Mouse (Mus musculus): ENCODE results near the gene Dnajb1. TPM values are rescaled to one million over a fixed set of nuclear protein-coding genes. Genes with fewer than 3 reads are reported as not detected.

Dnajb1 gene
- polyA plus RNA-seq, 1 experiment from 2014 or later = 26.1 TPM

DNA sequence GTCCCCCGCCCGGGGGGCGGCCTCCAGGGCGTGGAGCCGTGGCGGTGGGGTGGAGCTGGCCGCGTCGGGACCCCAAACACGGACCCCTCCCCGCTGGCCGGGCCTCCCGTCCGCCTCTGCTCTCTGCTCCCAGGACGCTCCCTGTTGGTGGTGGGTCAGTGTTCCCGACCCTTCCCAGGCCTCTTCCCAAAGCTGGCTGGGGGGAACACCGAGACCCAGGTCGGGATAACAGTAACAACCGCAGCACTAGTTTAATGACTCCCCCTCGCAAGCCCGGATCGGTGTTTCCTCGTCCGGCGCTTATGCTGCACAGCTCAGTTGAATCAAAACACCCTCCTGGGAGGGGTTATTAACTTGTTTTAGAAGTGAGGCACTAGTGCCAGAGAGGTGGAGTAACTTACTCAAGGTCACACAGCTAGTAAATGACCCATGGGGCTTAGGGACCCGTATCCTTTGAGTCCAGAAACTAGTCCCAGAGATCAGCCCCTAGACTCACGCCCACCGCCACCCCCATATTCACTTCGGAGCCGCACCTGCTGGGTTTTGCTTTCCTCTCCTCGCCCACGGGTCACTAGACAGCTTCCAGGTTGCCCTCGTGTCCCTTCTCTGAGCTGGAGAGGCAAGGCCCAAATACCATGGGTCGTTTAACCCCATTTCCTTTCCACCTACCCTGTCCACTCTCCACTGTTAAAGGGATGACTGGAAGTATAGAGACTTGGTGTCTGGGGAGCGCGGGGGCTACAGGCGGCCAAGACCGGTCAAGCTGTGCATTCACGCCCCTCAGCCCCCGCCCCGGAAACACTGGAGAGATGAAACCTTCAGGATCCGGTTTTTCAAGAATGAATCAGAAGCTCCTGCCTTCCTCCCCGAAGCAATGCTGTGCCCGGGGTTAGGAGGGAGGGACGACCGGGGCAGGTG, 45.0 kb downstream of the Dnajb1 start:
- Histone ChIP-seq H3K36me3 (ENCODE audit: control insufficient read depth, insufficient read depth) (no peaks in the 10 kb centered on the region), H3K4me1 (replicated peaks; ENCODE audit: control insufficient read depth, insufficient read depth, low read length) (no peaks in the 10 kb centered on the region), H3K27me3 (replicated peaks; ENCODE audit: control insufficient read depth, insufficient read depth, low read length) (no peaks in the 10 kb centered on the region), H3K4me2 (replicated peaks; ENCODE audit: low read depth) (peak overlapping the region; percentile 90), H3K27ac (ENCODE audit: low read depth, low read length) (peak overlapping the region; percentile 62; the same call in 1 of the 2 replicates), H3K4me3 (ENCODE audit: low read depth, low read length) (peak overlapping the region; percentile 98), H3K9ac (ENCODE audit: low read depth, low read length) (peak overlapping the region; percentile 73), H3K9me3 (ENCODE audit: control insufficient read depth) (no peaks in the 10 kb centered on the region)
- peak; percentile 14; the same call in 1 of the 2 replicates for ATAC-seq
- TF ChIP-seq CTCF (IDR thresholded peaks at IDR 0.05; ENCODE audit: low read depth) = 0 out of 2 replicates have a peak, but pooled peaks have one; percentile 2
- under 1% methylated on average over 45 of the region's 46 CpGs for WGBS

DNA sequence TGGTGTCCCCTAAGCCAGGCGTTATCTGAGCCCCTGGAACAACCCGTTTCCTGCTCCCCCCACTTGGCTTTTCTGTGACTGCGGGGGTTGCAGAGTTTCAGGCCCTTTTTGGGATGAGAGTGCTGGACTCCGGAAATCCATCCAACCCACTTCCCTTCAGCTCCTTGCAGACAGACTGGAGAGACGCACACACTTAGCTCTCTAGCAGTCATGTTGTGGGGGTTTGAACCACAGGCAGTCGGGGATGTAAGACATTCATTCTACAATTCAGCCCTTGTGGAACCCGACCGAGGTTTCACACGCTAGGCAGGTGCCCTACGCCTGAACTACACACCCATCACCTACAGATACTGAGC, 45.6 kb downstream of the Dnajb1 start:
- Histone ChIP-seq H3K9me3 (ENCODE audit: control insufficient read depth) (no peaks in the 10 kb centered on the region), H3K4me3 (ENCODE audit: low read depth, low read length) (peak overlapping the region; percentile 98), H3K4me2 (replicated peaks; ENCODE audit: low read depth) (peak overlapping the region; percentile 90), H3K36me3 (ENCODE audit: control insufficient read depth, insufficient read depth) (no peaks in the 10 kb centered on the region), H3K27ac (ENCODE audit: low read depth, low read length) (no peak overlapping the region), H3K27me3 (replicated peaks; ENCODE audit: control insufficient read depth, insufficient read depth, low read length) (no peaks in the 10 kb centered on the region), H3K9ac (ENCODE audit: low read depth, low read length) (peak overlapping the region; percentile 73), H3K4me1 (replicated peaks; ENCODE audit: control insufficient read depth, insufficient read depth, low read length) (no peaks in the 10 kb centered on the region)
- no peak for TF ChIP-seq CTCF (IDR thresholded peaks at IDR 0.05; ENCODE audit: low read depth)
- 17% methylated on average over 10 of the region's 10 CpGs for WGBS
- no peak for ATAC-seq

DNA sequence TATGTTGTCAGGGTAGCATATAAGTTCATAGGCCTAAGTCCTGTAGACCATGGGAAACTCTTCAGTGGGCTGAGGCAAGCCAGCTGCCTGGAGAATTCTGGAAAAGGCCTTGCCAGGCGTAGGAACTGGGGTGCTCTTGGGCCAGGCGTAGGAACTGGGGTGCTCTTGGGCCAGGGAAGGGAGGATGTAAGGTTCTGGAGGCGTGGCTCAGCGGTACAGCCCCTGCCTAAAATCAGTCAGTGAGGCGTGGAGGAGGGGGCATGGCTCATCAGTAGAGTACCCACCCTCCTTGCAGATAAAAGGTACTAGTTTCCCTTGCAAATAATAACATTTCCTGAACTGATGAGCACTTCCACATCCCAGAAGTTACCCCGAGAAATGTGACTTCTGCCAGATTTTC, 46.7 kb downstream of the Dnajb1 start:
- ATAC-seq = no peak
- 92% methylated on average over 6 of the region's 6 CpGs for WGBS
- no peak for TF ChIP-seq CTCF (IDR thresholded peaks at IDR 0.05; ENCODE audit: low read depth)

DNA sequence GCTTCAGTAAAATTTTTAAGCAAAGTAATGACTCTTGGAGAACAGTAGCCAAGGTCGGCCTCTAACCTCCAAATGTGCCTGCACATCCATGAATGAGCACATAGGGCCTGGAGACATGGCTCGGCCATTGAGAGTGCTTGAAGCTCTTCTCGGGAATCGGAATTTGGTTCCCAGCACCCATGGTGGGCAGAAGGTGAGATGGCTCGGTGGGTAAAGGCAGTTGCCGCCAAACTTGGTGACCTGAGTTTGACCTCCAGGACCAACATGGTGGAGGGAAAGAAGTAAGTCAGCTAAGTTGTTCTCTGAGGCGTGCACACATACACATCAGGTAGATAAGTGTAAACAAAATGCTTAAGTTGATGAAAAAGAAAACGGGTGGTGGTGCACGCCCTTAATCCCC, 48.0 kb downstream of the Dnajb1 start:
- Histone ChIP-seq H3K27me3 (replicated peaks; ENCODE audit: control insufficient read depth, insufficient read depth, low read length) (no peaks in the 10 kb centered on the region), H3K9ac (ENCODE audit: low read depth, low read length) (no peak overlapping the region), H3K9me3 (ENCODE audit: control insufficient read depth) (no peaks in the 10 kb centered on the region), H3K27ac (ENCODE audit: low read depth, low read length) (no peak overlapping the region), H3K4me2 (replicated peaks; ENCODE audit: low read depth) (no peak overlapping the region), H3K36me3 (ENCODE audit: control insufficient read depth, insufficient read depth) (no peaks in the 10 kb centered on the region), H3K4me3 (ENCODE audit: low read depth, low read length) (no peak overlapping the region), H3K4me1 (replicated peaks; ENCODE audit: control insufficient read depth, insufficient read depth, low read length) (peaks cover 6% of the 10 kb centered on the region; the same call in 1 of the 2 replicates)
- WGBS = 88% methylated on average over 9 of the region's 9 CpGs
- no peak for TF ChIP-seq CTCF (IDR thresholded peaks at IDR 0.05; ENCODE audit: low read depth)
- ATAC-seq = no peak

More for the DNA sequence above, 46.7 kb downstream of the Dnajb1 start:
- no peaks in the 10 kb centered on the region for H3K27me3 ChIP-seq (replicated peaks; ENCODE audit: control insufficient read depth, insufficient read depth, low read length)
- H3K27ac ChIP-seq (ENCODE audit: low read depth, low read length) = no peak overlapping the region
- H3K4me2 ChIP-seq (replicated peaks; ENCODE audit: low read depth) = no peak overlapping the region
- H3K4me1 ChIP-seq (replicated peaks; ENCODE audit: control insufficient read depth, insufficient read depth, low read length) = no peaks in the 10 kb centered on the region
- no peaks in the 10 kb centered on the region for H3K36me3 ChIP-seq (ENCODE audit: control insufficient read depth, insufficient read depth)
- H3K9me3 ChIP-seq (ENCODE audit: control insufficient read depth) = no peaks in the 10 kb centered on the region
- H3K4me3 ChIP-seq (ENCODE audit: low read depth, low read length) = no peak overlapping the region
- H3K9ac ChIP-seq (ENCODE audit: low read depth, low read length) = no peak overlapping the region

DNA sequence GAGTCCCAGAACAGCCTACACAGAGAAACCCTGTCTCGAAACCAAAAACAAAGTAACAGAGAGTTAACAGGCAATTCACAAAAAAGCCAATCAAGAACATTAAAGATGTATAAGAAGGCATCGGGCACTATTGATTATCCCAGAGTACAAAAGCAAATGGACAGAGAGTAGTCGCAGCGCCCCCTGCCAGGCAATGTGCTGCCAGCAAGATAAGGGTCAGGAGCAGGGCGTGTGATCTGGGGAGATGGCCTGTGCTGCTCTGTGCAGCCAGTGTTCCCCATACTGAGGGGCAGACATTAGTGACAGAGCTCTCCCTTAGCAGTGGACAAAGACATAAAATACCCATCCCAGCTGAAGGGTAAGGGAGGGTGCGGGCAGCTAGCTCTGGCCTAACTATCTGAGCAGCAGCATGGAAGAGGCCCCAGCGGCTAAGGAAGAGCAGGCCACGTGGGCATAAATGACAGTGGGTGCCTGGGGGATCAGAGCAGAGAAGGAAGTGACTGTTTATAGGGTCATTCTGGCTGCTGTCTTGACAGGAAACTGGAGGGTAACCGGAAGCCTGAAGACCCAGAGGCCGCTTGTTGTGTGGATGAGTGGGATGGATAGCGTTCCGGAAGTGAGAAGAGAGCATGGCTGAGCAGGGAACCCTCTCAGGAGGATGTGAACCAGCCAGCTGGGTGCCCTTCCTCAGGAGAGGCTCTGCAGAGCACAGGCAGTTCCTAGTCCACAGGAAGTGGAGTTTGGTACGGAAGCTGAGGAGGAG, 48.7 kb downstream of the Dnajb1 start:
- H3K9ac ChIP-seq (ENCODE audit: low read depth, low read length) = no peak overlapping the region
- peak; percentile 59 for TF ChIP-seq CTCF (IDR thresholded peaks at IDR 0.05; ENCODE audit: low read depth)
- H3K27ac ChIP-seq (ENCODE audit: low read depth, low read length) = no peak overlapping the region
- no peaks in the 10 kb centered on the region for H3K36me3 ChIP-seq (ENCODE audit: control insufficient read depth, insufficient read depth)
- H3K4me3 ChIP-seq (ENCODE audit: low read depth, low read length) = no peak overlapping the region
- H3K27me3 ChIP-seq (replicated peaks; ENCODE audit: control insufficient read depth, insufficient read depth, low read length) = no peaks in the 10 kb centered on the region
- ATAC-seq = no peak
- H3K9me3 ChIP-seq (ENCODE audit: control insufficient read depth) = no peaks in the 10 kb centered on the region
- H3K4me1 ChIP-seq (replicated peaks; ENCODE audit: control insufficient read depth, insufficient read depth, low read length) = peaks cover 8% of the 10 kb centered on the region; the same call in 1 of the 2 replicates
- WGBS = 72% methylated on average over 13 of the region's 13 CpGs
- H3K4me2 ChIP-seq (replicated peaks; ENCODE audit: low read depth) = no peak overlapping the region

DNA sequence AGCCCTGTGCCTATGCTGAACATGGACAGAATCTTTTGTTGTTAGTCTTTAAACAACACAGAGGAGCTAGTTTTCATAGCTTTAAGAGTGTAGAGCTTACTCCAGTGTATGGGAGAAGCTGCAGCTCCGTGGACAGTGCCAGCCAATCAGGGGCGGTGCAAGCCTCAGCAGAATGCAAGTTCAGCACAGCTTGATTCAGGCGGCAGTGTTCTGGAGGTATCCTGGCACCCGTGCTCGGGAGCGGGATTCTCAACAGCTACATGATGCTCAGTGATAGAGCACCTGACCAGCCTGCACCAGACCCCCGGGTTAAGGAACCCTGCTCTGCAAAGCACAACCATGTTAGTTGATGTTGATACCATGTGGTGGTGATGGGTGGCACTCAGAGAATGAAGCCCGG, 52.6 kb downstream of the Dnajb1 start:
- no peak for TF ChIP-seq CTCF (IDR thresholded peaks at IDR 0.05; ENCODE audit: low read depth)
- Histone ChIP-seq H3K9me3 (ENCODE audit: control insufficient read depth) (no peaks in the 10 kb centered on the region), H3K9ac (ENCODE audit: low read depth, low read length) (peak overlapping the region; percentile 43; the same call in 1 of the 2 replicates), H3K27ac (ENCODE audit: low read depth, low read length) (no peak overlapping the region), H3K4me2 (replicated peaks; ENCODE audit: low read depth) (peak overlapping the region; percentile 53), H3K4me1 (replicated peaks; ENCODE audit: control insufficient read depth, insufficient read depth, low read length) (peaks cover 17% of the 10 kb centered on the region; the same call in 1 of the 2 replicates), H3K27me3 (replicated peaks; ENCODE audit: control insufficient read depth, insufficient read depth, low read length) (no peaks in the 10 kb centered on the region), H3K4me3 (ENCODE audit: low read depth, low read length) (no peak overlapping the region), H3K36me3 (ENCODE audit: control insufficient read depth, insufficient read depth) (peaks cover 9% of the 10 kb centered on the region; the same call in 1 of the 2 replicates)
- 18% methylated on average over 8 of the region's 8 CpGs for WGBS
- no peak for ATAC-seq

Data from intestine, postnatal 0 days (tissue).